Mouse (Mus musculus) forebrain, embryonic 12.5 days (tissue): ENCODE results near the gene Cdc34b. TPM values are rescaled to one million over a fixed set of nuclear protein-coding genes. Genes with fewer than 3 reads are reported as not detected.
A peak's percentile ranks its signal among the peaks of the same experiment; 100 is the strongest.

Experiments used
- ATAC-seq: fragments of 200-750 bp; cut with Nextera tagmentation; 2 replicates; pipeline ENCODE4 v1.8.0; 2017; ENCODE audit warnings: moderate TSS enrichment; ENCODE audit not compliant: low FRiP score
- H3K27ac ChIP-seq: fragments of 300-500 bp; sonication (generic); 2 replicates; pipeline ENCODE4 v1.5.1; 2016; ENCODE audit warnings: mild to moderate bottlenecking
- H3K27me3 ChIP-seq: fragments of 300-500 bp; sonication (generic); 2 replicates; pipeline ENCODE4 v1.6.1; 2016; ENCODE audit warnings: mild to moderate bottlenecking
- H3K36me3 ChIP-seq: fragments of 300-500 bp; sonication (generic); replicated peaks from 2 replicates; pipeline ENCODE4 v1.6.1; 2016; ENCODE audit warnings: mild to moderate bottlenecking
- H3K4me1 ChIP-seq: fragments of 300-500 bp; sonication (generic); 2 replicates; pipeline ENCODE4 v1.6.1; 2016
- H3K4me2 ChIP-seq: fragments of 300-500 bp; sonication (generic); 2 replicates; pipeline ENCODE4 v1.6.1; 2016; ENCODE audit warnings: mild to moderate bottlenecking, moderate library complexity
- H3K4me3 ChIP-seq: fragments of 300-500 bp; sonication (generic); replicated peaks from 2 replicates; pipeline ENCODE4 v1.5.1; 2016; ENCODE audit warnings: mild to moderate bottlenecking
- H3K9ac ChIP-seq: fragments of 300-500 bp; sonication (generic); 2 replicates; pipeline ENCODE4 v1.6.1; 2016; ENCODE audit warnings: mild to moderate bottlenecking
- H3K9me3 ChIP-seq: fragments of 300-500 bp; sonication (generic); 2 replicates; pipeline ENCODE4 v1.6.1; 2016
- WGBS: fragments of 180-500 bp; shearing (Covaris S2); methylation state at CpG from one replicate; pipeline ENCODE4 v1.1.7; 2016; 5-methylcytosine and 5-hydroxymethylcytosine counted together
- polyA plus RNA-seq: library from polyadenylated mRNA; unstranded; fragments of >200 nt; fragmentation: Nextera tagmentation; extraction: Ambion mirVana; gene quantifications from 2 replicates; pipeline ENCODE4 v1.2.1, GENCODE M21; 2016

Cdc34b gene
- polyA plus RNA-seq, 1 experiment from 2014 or later = 0.27 TPM

DNA sequence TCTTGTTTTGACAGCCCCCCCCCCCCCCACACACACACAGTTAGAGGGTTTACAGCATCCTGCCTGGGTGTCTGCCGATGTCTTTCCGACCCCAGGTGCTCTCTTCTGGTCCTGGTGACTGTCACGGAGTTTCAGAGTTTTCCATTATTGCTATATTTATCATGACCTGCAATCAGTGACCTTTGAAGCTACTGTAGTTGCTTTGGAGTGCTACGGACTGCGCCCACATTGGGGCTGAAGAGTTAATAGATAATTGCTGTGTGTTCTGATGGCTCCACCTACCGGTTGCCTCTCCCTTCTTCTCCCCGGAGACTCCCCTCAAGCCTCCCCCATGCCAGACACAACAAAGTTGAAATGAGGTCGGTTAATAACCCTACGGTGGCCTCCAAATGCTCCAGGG, 24.8 kb upstream of the Cdc34b start:
- no peaks in the 10 kb centered on the region for H3K9me3 ChIP-seq
- WGBS = 16% methylated on average over 9 of the region's 9 CpGs
- H3K4me3 ChIP-seq = no peak overlapping the region
- H3K9ac ChIP-seq = no peak overlapping the region
- H3K4me2 ChIP-seq = no peak overlapping the region; the same call in 1 of the 2 replicates
- no peaks in the 10 kb centered on the region; the same call in 1 of the 2 replicates for H3K27me3 ChIP-seq
- H3K36me3 ChIP-seq = no peaks in the 10 kb centered on the region
- H3K27ac ChIP-seq = no peak overlapping the region
- peaks cover 17% of the 10 kb centered on the region; the same call in 1 of the 2 replicates for H3K4me1 ChIP-seq
- ATAC-seq = peak; percentile 27; the same call in 1 of the 2 replicates

GRCm38 (mm10) chr11:94717239-94717638, 24.3 kb upstream of the Cdc34b start:
- no peak for ATAC-seq
- Histone ChIP-seq H3K36me3 (no peaks in the 10 kb centered on the region), H3K9ac (no peak overlapping the region), H3K4me1 (peaks cover 17% of the 10 kb centered on the region; the same call in 1 of the 2 replicates), H3K4me2 (no peak overlapping the region), H3K27me3 (no peaks in the 10 kb centered on the region; the same call in 1 of the 2 replicates), H3K27ac (no peak overlapping the region), H3K4me3 (no peak overlapping the region), H3K9me3 (no peaks in the 10 kb centered on the region)
- 49% methylated on average over 11 of the region's 11 CpGs for WGBS

GRCm38 (mm10) chr11:94718113-94718909, 23.3 kb upstream of the Cdc34b start:
- no peak overlapping the region for H3K27ac ChIP-seq
- ATAC-seq = no peak
- H3K27me3 ChIP-seq = no peaks in the 10 kb centered on the region; the same call in 1 of the 2 replicates
- 94% methylated on average over 7 of the region's 7 CpGs for WGBS
- H3K9me3 ChIP-seq = no peaks in the 10 kb centered on the region
- H3K4me2 ChIP-seq = no peak overlapping the region
- H3K9ac ChIP-seq = no peak overlapping the region
- peaks cover 17% of the 10 kb centered on the region; the same call in 1 of the 2 replicates for H3K4me1 ChIP-seq
- H3K36me3 ChIP-seq = no peaks in the 10 kb centered on the region
- no peak overlapping the region for H3K4me3 ChIP-seq

GRCm38 (mm10) chr11:94719216-94719615, 22.4 kb upstream of the Cdc34b start:
- Histone ChIP-seq H3K4me3 (no peak overlapping the region), H3K4me1 (peaks cover 17% of the 10 kb centered on the region; the same call in 1 of the 2 replicates), H3K4me2 (no peak overlapping the region), H3K27ac (no peak overlapping the region), H3K27me3 (no peaks in the 10 kb centered on the region), H3K9me3 (no peaks in the 10 kb centered on the region), H3K36me3 (no peaks in the 10 kb centered on the region), H3K9ac (no peak overlapping the region)
- 73% methylated on average over 2 of the region's 2 CpGs for WGBS
- no peak for ATAC-seq

- Histone ChIP-seq H3K27me3 (no peaks in the 10 kb centered on the region), H3K36me3 (no peaks in the 10 kb centered on the region), H3K27ac (no peak overlapping the region), H3K4me2 (no peak overlapping the region), H3K9ac (no peak overlapping the region), H3K4me3 (no peak overlapping the region), H3K9me3 (no peaks in the 10 kb centered on the region), H3K4me1 (no peaks in the 10 kb centered on the region)
- ATAC-seq = no peak
- WGBS = 82% methylated on average over 3 of the region's 3 CpGs
Measured at GRCm38 (mm10) chr11:94727306-94727705, 14.3 kb upstream of the Cdc34b start.

DNA sequence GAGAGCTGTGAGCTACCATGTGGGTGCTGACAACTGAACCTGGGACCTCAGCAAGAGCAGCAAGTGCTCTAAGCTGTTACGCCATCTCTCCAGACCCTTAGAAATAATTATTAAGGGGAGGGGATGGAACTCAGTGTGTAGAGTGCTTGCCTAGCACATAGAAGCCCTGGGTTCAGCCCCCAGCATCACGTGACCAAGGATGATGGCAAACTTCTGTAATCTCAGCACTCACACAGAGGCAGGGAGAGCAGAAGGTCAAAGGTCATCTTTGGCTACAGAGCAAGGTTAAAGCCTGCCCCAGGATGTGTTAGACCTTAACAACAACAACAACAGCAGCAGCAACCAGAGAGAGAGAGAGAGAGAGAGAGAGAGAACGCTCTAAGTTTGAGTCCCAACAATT, 13.0 kb upstream of the Cdc34b start:
- Histone ChIP-seq H3K4me3 (no peak overlapping the region), H3K9ac (no peak overlapping the region), H3K27me3 (no peaks in the 10 kb centered on the region), H3K27ac (no peak overlapping the region), H3K36me3 (no peaks in the 10 kb centered on the region), H3K4me1 (no peaks in the 10 kb centered on the region), H3K9me3 (no peaks in the 10 kb centered on the region), H3K4me2 (no peak overlapping the region)
- 84% methylated on average over 3 of the region's 3 CpGs for WGBS
- ATAC-seq = no peak

- no peaks in the 10 kb centered on the region for H3K4me1 ChIP-seq
- H3K27me3 ChIP-seq = no peaks in the 10 kb centered on the region
- H3K9ac ChIP-seq = no peak overlapping the region
- H3K4me3 ChIP-seq = no peak overlapping the region
- H3K36me3 ChIP-seq = no peaks in the 10 kb centered on the region
- WGBS = 34% methylated on average over 4 of the region's 4 CpGs
- no peak overlapping the region for H3K27ac ChIP-seq
- no peak overlapping the region for H3K4me2 ChIP-seq
- no peaks in the 10 kb centered on the region for H3K9me3 ChIP-seq
- ATAC-seq = no peak
Measured at GRCm38 (mm10) chr11:94729565-94729964, 12.0 kb upstream of the Cdc34b start.

DNA sequence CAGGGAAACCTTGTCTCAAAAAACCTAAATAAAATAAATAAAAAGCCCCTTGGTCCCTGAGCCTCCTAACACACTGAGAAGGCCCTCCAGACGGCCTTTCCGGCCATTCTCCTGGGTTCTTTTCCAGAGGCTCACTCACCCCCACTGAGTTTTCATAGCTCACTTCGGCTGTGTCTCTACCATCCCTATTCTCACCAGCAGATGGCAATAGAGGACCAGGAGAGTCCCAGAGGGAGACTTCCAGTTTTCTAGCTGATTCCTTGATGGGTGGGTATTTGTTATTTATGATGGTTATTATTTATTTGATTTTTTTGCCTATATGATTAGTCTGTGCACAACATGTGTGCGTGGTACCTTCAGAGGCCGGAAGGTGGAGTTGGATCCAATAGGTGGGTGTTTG, 11.3 kb upstream of the Cdc34b start:
- WGBS = 41% methylated on average over 5 of the region's 5 CpGs
- no peak for ATAC-seq
- H3K9me3 ChIP-seq = no peaks in the 10 kb centered on the region

DNA sequence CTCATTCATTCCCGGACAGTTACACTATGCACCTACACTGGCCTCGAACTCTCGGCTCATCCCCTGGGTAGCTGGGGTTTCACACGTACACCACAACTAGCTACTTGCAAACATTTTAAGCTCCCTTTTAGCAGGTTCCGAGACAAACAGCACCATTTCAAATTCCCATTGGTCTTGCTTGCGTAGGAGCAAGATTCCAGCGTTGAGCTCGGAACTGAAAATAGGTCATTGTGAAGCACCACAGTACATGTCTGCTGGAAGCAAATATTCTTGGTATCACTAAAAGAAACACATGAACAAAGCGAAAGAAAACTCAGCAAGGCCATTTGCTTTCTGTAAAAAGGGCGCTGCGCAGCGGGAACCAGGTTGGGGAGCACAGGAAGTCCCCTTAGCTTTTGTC, 10.4 kb upstream of the Cdc34b start:
- H3K36me3 ChIP-seq = no peaks in the 10 kb centered on the region
- H3K4me1 ChIP-seq = no peaks in the 10 kb centered on the region
- H3K4me2 ChIP-seq = no peak overlapping the region
- no peak for ATAC-seq
- no peak overlapping the region for H3K4me3 ChIP-seq
- no peaks in the 10 kb centered on the region for H3K27me3 ChIP-seq
- H3K9ac ChIP-seq = no peak overlapping the region
- no peak overlapping the region for H3K27ac ChIP-seq
- no peaks in the 10 kb centered on the region for H3K9me3 ChIP-seq
- WGBS = 91% methylated on average over 12 of the region's 12 CpGs

More for the DNA sequence above, 11.3 kb upstream of the Cdc34b start:
- Histone ChIP-seq H3K9ac (no peak overlapping the region), H3K4me3 (no peak overlapping the region), H3K4me1 (no peaks in the 10 kb centered on the region), H3K27ac (no peak overlapping the region), H3K27me3 (no peaks in the 10 kb centered on the region), H3K36me3 (no peaks in the 10 kb centered on the region), H3K4me2 (no peak overlapping the region)

DNA sequence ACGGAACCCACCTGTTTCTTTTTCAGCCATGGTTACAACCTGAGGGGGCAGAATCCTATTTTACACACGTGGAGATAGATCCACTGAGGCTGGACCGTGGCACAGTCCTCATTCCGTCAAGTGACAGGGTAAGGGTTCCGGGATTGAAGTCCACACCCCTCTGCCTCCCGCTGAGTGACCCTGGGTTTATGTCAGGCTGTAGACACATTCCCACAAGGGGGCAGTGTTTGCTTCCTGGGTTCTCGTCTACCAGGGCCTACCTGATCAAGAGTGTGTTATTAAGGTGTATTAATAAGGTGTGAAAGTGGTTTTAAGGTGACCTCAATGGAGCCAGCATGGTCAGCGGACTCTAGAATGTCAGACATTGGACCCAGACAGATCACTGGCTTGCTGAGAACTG, 8.8 kb upstream of the Cdc34b start:
- Histone ChIP-seq H3K4me3 (no peak overlapping the region), H3K36me3 (no peaks in the 10 kb centered on the region), H3K27me3 (no peaks in the 10 kb centered on the region), H3K4me2 (no peak overlapping the region), H3K27ac (no peak overlapping the region), H3K4me1 (no peaks in the 10 kb centered on the region), H3K9me3 (no peaks in the 10 kb centered on the region), H3K9ac (no peak overlapping the region)
- WGBS = 50% methylated on average over 8 of the region's 8 CpGs
- no peak for ATAC-seq

DNA sequence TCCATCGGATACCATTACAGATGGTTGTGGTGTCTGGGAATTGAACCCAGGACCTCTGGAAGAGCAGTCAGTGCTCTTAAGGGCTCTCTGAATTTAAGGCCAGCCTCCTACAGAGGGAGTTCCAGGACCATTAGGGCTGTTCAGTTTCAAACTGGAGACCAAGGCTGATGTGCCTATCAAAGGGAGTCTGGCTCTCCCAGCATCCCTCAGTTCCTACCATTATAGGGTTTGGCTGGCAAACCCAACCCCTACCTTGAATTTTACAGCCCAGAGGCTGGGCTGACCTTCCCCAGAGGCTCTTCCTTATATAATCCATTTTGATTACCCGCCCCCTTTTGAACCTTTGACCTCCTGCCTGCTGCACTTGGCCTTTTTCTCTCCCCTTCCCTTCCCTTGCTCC, 5.8 kb upstream of the Cdc34b start:
- Histone ChIP-seq H3K36me3 (no peaks in the 10 kb centered on the region), H3K9ac (no peak overlapping the region), H3K9me3 (no peaks in the 10 kb centered on the region), H3K4me1 (no peaks in the 10 kb centered on the region), H3K4me3 (no peak overlapping the region), H3K27ac (no peak overlapping the region), H3K27me3 (no peaks in the 10 kb centered on the region), H3K4me2 (no peak overlapping the region)
- no peak for ATAC-seq
- WGBS = 79% methylated on average over 2 of the region's 2 CpGs

DNA sequence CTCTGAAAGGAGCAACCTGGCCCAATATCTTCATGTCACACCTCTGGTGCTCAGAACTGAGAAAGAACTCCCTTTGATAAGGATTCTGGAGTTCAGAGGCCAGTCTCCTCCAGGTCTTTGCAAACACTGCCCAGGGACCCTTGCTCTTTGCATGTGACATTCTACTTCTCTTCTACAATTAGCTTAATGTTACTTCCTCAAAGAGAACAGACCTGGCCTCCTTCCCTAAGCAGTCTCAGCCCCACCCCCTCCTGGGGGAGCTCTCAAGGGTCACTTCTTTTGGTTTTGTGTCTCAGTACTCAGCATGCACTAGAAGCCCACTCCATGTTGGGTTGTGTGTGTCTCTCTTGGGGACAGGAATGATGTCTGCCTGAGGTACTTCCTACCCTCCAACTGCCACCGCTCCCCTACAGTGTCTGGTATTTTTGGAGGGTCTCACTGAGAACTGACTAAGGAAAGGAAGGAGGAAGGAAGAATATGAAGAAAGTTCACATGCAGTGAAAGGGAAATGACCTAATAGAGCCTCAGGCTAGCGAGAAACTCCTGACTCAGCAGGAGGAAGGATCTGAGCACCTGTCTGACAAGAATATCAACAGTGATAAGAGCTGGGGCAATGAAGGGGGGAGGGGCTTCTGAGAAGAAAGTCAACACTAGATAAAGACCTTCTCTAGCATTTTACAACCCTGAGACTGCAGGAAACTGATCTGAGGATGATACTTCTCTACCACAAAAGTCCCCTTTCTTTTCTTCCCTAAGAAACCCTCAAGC, 11.5 kb downstream of the Cdc34b start:
- Histone ChIP-seq H3K36me3 (no peaks in the 10 kb centered on the region), H3K9ac (no peak overlapping the region), H3K27me3 (no peaks in the 10 kb centered on the region), H3K27ac (no peak overlapping the region), H3K4me1 (no peaks in the 10 kb centered on the region), H3K9me3 (no peaks in the 10 kb centered on the region), H3K4me3 (no peak overlapping the region), H3K4me2 (no peak overlapping the region)
- 70% methylated on average over 2 of the region's 2 CpGs for WGBS
- no peak for ATAC-seq
